Mouse (Mus musculus) cerebellum, adult 9-11 months (tissue): ENCODE data around the gene Gm20388.

ENCODE experiments used
- DNase-seq: peaks from one replicate; pipeline ENCODE4 v3.0.0; 2022

The Gm20388 gene

GRCm38 (mm10) chr8:122713157-122713518 is 2802.5 kb downstream of the Gm20388 start:
- no peak for DNase-seq

- no peak for DNase-seq
Measured at GRCm38 (mm10) chr8:122716566-122716965, 2805.9 kb downstream of the Gm20388 start.

GRCm38 (mm10) chr8:122717869-122718509 is 2807.3 kb downstream of the Gm20388 start:
- DNase-seq = no peak

- no peak for DNase-seq
Measured at GRCm38 (mm10) chr8:122718711-122719499, 2808.3 kb downstream of the Gm20388 start.

GRCm38 (mm10) chr8:122719500-122720065 is 2808.9 kb downstream of the Gm20388 start:
- no peak for DNase-seq

- no peak for DNase-seq
Measured at GRCm38 (mm10) chr8:122720070-122720729, 2809.6 kb downstream of the Gm20388 start.

GRCm38 (mm10) chr8:122720811-122721640 is 2810.4 kb downstream of the Gm20388 start:
- peak; percentile 76 for DNase-seq

GRCm38 (mm10) chr8:122725187-122725586 is 2814.5 kb downstream of the Gm20388 start:
- no peak for DNase-seq

GRCm38 (mm10) chr8:122726789-122727188 is 2816.1 kb downstream of the Gm20388 start:
- no peak for DNase-seq

GRCm38 (mm10) chr8:122727412-122727811 is 2816.8 kb downstream of the Gm20388 start:
- DNase-seq = no peak

GRCm38 (mm10) chr8:122728630-122729029 is 2818.0 kb downstream of the Gm20388 start:
- DNase-seq = no peak

GRCm38 (mm10) chr8:122735110-122735509 is 2824.5 kb downstream of the Gm20388 start:
- no peak for DNase-seq

GRCm38 (mm10) chr8:122735542-122736473 is 2825.2 kb downstream of the Gm20388 start:
- no peak for DNase-seq

GRCm38 (mm10) chr8:122736623-122737022 is 2826.0 kb downstream of the Gm20388 start:
- DNase-seq = no peak

GRCm38 (mm10) chr8:122737071-122737470 is 2826.4 kb downstream of the Gm20388 start:
- no peak for DNase-seq

GRCm38 (mm10) chr8:122737886-122738285 is 2827.2 kb downstream of the Gm20388 start:
- DNase-seq = no peak

- DNase-seq = peak; percentile 78
Measured at GRCm38 (mm10) chr8:122739102-122739725, 2828.6 kb downstream of the Gm20388 start.

- DNase-seq = no peak
Measured at GRCm38 (mm10) chr8:122742471-122742870, 2831.8 kb downstream of the Gm20388 start.

- DNase-seq = peak; percentile 67
Measured at GRCm38 (mm10) chr8:122745022-122745749, 2834.5 kb downstream of the Gm20388 start.

- no peak for DNase-seq
Measured at GRCm38 (mm10) chr8:122745750-122746275, 2835.2 kb downstream of the Gm20388 start.
